Mouse (Mus musculus) megakaryocyte, embryonic 14.5 days (primary cell): Measurements from ENCODE around the gene Kif13a.

Source experiments
- FLI1 ChIP-seq: IDR thresholded peaks from 2 replicates; pipeline ENCODE4 v1.6.1; 2012; ENCODE audit warnings: low read length, inconsistent platforms, mixed read lengths
- GATA1 ChIP-seq: IDR thresholded peaks from 3 replicates; pipeline ENCODE4 v1.6.1; 2012; ENCODE audit warnings: mixed read lengths, low read length, inconsistent platforms, borderline replicate concordance

- TF ChIP-seq GATA1 = no peak
- no peak for TF ChIP-seq FLI1
Measured at GRCm38 (mm10) chr13:46721009-46721408, 208.7 kb downstream of the Kif13a start.
